In the genomic region with DNA sequence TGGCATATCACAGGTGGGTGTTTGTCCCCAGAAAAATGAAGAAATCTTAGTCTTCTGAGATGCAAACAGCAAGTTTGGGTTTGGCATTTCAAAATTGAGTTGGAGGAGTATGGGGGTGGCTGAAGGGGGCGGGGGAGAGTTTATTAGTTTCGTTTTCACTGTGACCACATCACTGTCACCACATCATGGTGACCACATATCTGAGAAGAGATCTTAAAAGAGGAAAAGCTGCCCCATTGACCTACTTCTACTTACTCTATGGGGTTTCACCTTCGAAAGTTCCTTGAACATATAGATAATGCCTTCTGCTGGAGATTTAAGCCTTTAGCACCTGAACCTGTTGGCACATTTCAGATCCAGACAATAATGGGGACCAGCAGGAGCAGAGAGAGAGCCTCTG, we compare ENCODE assay signal across 28 mouse cellular contexts. TPM values are rescaled to one million over a fixed set of nuclear protein-coding genes. Genes with fewer than 3 reads are reported as not detected.
DNase-seq lines count a peak whose midpoint lies in the region; ATAC-seq lines count a peak whose summit lies in the region.
"Had no signal": no experiment of that assay in that cellular context is flagged by ENCODE, and none has a peak within 500 bp of the region (broad histone marks: within the 10 kb centered on the region; RNA-seq: fewer than 3 reads in every experiment).

No protein-coding gene starts in this region.

- H3K4me3 ChIP-seq in megakaryocyte, embryonic 14.5 days (replicated peaks) = peak overlapping the region; percentile 10
- H3K4me3 ChIP-seq: embryonic facial prominence, embryonic 10.5 days; embryonic facial prominence, embryonic 15.5 days; forebrain, embryonic 12.5 days; heart, embryonic 15.5 days; hindbrain, embryonic 13.5 days; kidney, embryonic 15.5 days; midbrain, embryonic 13.5 days; neural tube, embryonic 15.5 days had no signal

- peaks cover 15% of the 10 kb centered on the region for H3K9me3 ChIP-seq in megakaryocyte, embryonic 14.5 days
- H3K9me3 ChIP-seq: embryonic facial prominence, embryonic 15.5 days; G1E; heart, embryonic 15.5 days; kidney, embryonic 15.5 days; neural tube, embryonic 15.5 days had no signal

- peak; percentile 41 for DNase-seq in thymus, postnatal 0 days (ENCODE audit: low spot score)
- DNase-seq in thymus, postnatal 25 days = no peak
- DNase-seq in frontal cortex, adult 2 months (ENCODE audit: extremely low spot score in 1 of 2, low spot score in 1 of 2) = no peak
- no peak for DNase-seq in ovary, adult 18-20 months (ENCODE audit: low spot score)
- DNase-seq in left cerebral cortex, adult 9 months (ENCODE audit: low spot score in 2 of 2) = no peak
- DNase-seq in spleen, adult 18-20 months = no peak
- DNase-seq: adrenal gland, postnatal 25 days; cerebellum, adult 11-12 months; cerebellum, adult 9-11 months; forebrain, postnatal 0 days; gastrocnemius, postnatal 10 days; heart, postnatal 36 days; kidney, adult 18-20 months; kidney, postnatal 25 days; liver; lung, adult 2 months; lung, postnatal 10 days had no signal

- no peaks in the 10 kb centered on the region for H3K27me3 ChIP-seq in megakaryocyte, embryonic 14.5 days (replicated peaks)
- H3K27me3 ChIP-seq: embryonic facial prominence, embryonic 15.5 days; forebrain, embryonic 12.5 days; heart, embryonic 15.5 days; hindbrain, embryonic 13.5 days; kidney, embryonic 15.5 days; midbrain, embryonic 13.5 days; neural tube, embryonic 15.5 days had no signal

- peaks cover 80% of the 10 kb centered on the region for H3K4me1 ChIP-seq in megakaryocyte, embryonic 14.5 days
- H3K4me1 ChIP-seq: forebrain, embryonic 12.5 days; hindbrain, embryonic 13.5 days; midbrain, embryonic 13.5 days; neural tube, embryonic 15.5 days had no signal

- H3K36me3 ChIP-seq in megakaryocyte, embryonic 14.5 days (replicated peaks; ENCODE audit: low read length) = peaks cover 38% of the 10 kb centered on the region
- H3K36me3 ChIP-seq: forebrain, embryonic 12.5 days; heart, embryonic 15.5 days; hindbrain, embryonic 13.5 days; kidney, embryonic 15.5 days; midbrain, embryonic 13.5 days; neural tube, embryonic 15.5 days had no signal

- peak; percentile 81 for ATAC-seq in common myeloid progenitor, adult 5-6 weeks (replicated peaks; ENCODE audit: low read depth, poor library complexity, severe bottlenecking)
- ATAC-seq: midbrain, embryonic 13.5 days had no signal

RNA-seq across cellular contexts. Expression of a gene that starts 34.3 kb away (rescaled TPM):
- polyA plus RNA-seq in thymus, postnatal 0 days (2015; fragmentation: Nextera tagmentation; extraction: Ambion mirVana) = 5.3 and 6.8 TPM in 2 replicates
- 15.3 and 18.9 TPM in 2 replicates for total RNA-seq in common myeloid progenitor, adult 5-6 weeks (2017)
- 0.19 TPM in 1 of 2 replicates, not detected in the other for polyA plus RNA-seq in megakaryocyte, embryonic 14.5 days (2012; ENCODE audit: insufficient read depth, low replicate concordance)
- polyA plus RNA-seq in frontal cortex, adult 2 months (2012; rRNA removed) = 17.3 and 18.0 TPM in 2 replicates
